Mouse (Mus musculus): ENCODE data around the gene Xrcc3.

- no peak for TF ChIP-seq EP300 (optimal IDR thresholded peaks at IDR 0.05)
- no peak for TF ChIP-seq CTCF (IDR thresholded peaks at IDR 0.05; ENCODE audit: low read depth)
These were observed 10.1 kb downstream of the Xrcc3 start for GRCm38 (mm10) chr12:111803538-111803937.
